Mouse (Mus musculus): ENCODE data around the gene Rbms1.
A peak's percentile ranks its signal among the peaks of the same experiment; 100 is the strongest.

The Rbms1 gene

GRCm38 (mm10) chr2:60809441-60809921, 153.5 kb downstream of the Rbms1 start:
- peak; percentile 43 for DNase-seq (ENCODE audit: low read depth, low spot score)

GRCm38 (mm10) chr2:60808822-60809221, 154.2 kb downstream of the Rbms1 start:
- no peak for DNase-seq (ENCODE audit: low read depth, low spot score)

DNA sequence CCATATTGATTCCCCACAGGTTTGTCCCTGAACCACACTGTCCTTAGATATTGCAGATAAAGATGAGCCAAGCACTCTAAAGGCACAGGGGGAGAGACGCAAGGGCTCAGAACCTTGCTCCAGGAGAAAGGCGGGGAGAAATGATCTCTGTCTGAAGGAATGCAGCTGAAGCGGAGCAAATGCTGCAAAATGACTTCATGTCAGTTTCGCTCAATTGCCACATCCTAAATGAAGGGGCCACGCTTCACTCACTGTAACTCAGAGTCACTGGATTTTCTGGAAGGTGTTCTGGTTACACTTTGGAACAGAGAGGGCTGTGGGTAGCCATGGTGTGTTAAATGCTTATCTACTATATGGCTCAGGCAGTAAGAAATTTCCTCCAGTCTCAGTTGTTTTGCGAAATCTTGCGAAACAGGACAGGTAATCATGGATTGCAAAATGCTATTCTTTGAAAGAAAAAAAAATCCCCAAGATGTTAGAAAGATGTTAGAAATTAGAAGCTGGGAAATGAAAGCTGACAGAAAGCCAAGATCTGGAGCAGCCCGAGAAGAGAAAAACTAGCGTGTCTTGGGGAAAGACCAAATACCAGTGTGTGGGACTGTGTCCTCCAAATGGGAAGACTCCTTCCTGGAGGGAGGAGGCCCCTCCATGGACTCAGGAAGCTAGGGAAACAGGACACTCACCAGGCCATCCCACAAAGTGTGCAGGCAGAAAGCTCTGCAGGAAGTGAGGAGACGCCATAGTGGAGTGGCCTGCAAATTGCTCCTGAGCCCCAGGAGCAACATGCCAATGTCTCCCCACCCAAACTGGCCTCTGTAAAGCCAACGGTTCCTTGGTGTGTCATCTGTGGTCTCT, 155.4 kb downstream of the Rbms1 start:
- DNase-seq (ENCODE audit: low read depth, low spot score) = peak; percentile 45

- DNase-seq (ENCODE audit: low read depth, low spot score) = peak; percentile 16
Measured at GRCm38 (mm10) chr2:60804763-60805162, 158.2 kb downstream of the Rbms1 start.

DNA sequence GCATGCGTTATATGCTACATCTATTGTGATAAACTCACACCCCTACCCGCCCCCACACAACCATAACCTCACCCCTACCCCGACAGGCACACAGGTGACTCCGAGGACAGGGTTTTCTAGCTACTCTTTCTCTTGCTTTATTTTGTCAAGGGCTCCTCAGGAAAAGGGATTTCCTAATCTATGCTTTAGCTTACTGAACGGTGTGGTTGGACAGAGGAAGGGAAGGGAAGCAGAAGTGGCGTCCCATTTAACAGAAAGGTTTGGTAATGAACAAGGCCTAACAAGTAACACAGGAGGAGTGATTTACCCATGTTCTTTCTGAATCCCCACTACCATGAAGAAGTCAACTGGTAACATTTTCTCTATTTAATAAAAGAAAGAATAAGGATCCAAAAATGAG, 159.6 kb downstream of the Rbms1 start:
- no peak for DNase-seq (ENCODE audit: low read depth, low spot score)

- DNase-seq (ENCODE audit: low read depth, low spot score) = no peak
Measured at GRCm38 (mm10) chr2:60802828-60803227, 160.2 kb downstream of the Rbms1 start.

DNA sequence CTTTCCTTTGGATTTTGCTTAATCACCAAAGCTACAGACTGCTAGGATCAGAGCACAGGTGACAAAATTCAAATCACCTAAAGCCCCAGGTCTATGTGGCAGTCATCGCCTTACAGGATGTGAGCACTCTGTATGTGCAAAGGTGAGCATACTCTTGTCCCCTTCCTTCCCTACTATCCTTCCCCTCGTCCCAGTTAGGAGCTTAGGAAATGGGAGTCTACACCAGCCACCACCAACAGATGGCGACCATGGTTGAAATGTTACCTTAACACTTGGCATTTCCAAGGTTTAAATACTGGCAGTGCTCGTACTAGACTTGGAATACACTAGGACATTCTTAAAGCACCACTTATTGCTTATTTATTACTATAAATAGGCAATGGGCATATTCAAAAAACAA, 160.8 kb downstream of the Rbms1 start:
- DNase-seq (ENCODE audit: low read depth, low spot score) = peak; percentile 65

- DNase-seq (ENCODE audit: low read depth, low spot score) = no peak
Measured at GRCm38 (mm10) chr2:60801571-60802155, 161.3 kb downstream of the Rbms1 start.

DNA sequence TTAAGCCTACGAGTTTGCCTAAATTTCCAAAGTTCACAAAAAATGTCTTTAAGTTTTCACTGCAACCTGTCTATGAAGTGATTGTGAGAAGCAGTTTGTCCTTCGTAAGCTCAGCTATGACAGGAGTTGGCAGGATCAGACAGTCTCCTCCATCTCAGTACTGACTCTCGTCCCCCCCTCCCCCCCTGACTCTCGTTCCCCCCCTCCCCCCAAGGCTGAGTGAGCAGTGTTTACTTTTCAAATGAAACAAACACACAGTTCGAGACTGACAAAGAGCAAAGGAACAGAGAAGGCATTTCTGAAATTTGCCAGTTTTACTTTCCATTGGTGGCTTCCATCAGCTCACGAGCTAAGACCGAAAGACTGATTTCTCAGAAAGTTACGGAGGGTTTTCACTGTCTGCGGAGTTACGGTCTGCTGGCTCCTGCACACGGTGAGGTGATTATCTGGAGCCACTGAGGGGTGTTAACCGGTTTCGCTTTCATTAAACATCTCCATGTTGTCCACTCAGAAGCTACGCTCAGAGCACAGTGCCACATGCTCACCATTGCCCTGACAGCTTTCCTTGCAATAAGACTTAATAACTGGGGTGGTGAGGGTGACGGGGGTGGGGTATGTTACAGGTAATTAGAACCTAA, 162.0 kb downstream of the Rbms1 start:
- peak; percentile 21 for DNase-seq (ENCODE audit: low read depth, low spot score)

- no peak for DNase-seq (ENCODE audit: low read depth, low spot score)
Measured at GRCm38 (mm10) chr2:60799816-60800215, 163.2 kb downstream of the Rbms1 start.

- DNase-seq (ENCODE audit: low read depth, low spot score) = no peak
Measured at GRCm38 (mm10) chr2:60798767-60799529, 164.0 kb downstream of the Rbms1 start.

- no peak for DNase-seq (ENCODE audit: low read depth, low spot score)
Measured at GRCm38 (mm10) chr2:60796969-60797669, 165.9 kb downstream of the Rbms1 start.

- DNase-seq (ENCODE audit: low read depth, low spot score) = no peak
Measured at GRCm38 (mm10) chr2:60796616-60796968, 166.4 kb downstream of the Rbms1 start.

- no peak for DNase-seq (ENCODE audit: low read depth, low spot score)
Measured at GRCm38 (mm10) chr2:60795861-60796260, 167.1 kb downstream of the Rbms1 start.

GRCm38 (mm10) chr2:60792506-60792905, 170.5 kb downstream of the Rbms1 start:
- no peak for DNase-seq (ENCODE audit: low read depth, low spot score)

DNA sequence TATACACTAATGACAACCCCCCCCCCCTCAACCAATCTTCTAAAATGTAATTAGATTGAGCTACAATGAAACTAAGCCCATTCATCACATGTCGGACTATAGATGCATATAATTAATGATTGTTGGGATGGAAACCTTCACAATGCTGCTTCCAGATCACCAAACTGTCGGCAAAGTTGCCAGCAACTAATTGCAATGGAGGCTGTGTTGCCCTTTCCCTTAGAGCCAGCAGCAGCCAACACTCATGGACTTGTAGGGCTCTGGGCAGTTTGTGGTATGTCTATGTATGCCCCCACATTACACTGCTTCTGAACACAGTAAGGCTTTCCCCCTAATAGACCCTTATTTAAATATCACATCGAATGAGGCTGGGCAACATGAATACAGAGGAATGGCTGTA, 173.9 kb downstream of the Rbms1 start:
- no peak for DNase-seq (ENCODE audit: low read depth, low spot score)

DNA sequence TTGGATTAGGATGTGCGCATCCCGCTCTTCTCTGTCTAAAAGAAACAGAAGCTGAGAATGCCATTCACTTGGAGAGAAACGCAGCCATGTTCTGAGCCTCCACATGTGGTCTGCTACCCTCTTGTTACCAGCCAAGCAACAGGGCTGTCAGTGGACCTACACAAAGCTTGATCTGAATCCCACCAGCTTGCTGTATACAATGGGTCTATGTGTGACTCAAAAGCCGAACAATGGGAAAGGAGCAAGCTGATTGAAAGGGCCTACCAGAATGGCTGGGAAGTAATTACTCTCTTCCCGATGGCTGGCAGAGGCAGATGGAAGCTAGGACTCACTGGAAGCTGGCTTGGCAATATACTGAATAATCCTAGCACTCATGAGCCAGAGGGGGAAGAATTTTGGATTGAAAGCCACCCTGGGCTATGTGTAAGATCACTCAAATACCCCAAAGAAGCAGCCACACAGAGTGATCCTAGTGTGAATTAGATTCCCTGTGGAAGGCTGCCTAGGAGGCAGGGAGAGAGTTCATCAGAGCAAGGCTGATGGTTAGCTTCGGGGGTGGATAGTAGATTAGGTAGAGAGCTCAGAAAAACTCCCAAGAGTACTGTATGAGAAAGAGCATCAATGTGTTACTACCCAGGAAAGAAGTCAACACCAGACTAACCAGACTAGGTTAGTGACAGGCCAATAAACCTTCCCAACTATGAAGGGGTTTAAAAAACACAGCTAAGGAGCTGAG, 174.7 kb downstream of the Rbms1 start:
- DNase-seq (ENCODE audit: low read depth, low spot score) = no peak

- no peak for DNase-seq (ENCODE audit: low read depth, low spot score)
Measured at GRCm38 (mm10) chr2:60787088-60787487, 175.9 kb downstream of the Rbms1 start.

GRCm38 (mm10) chr2:60786289-60786688, 176.7 kb downstream of the Rbms1 start:
- DNase-seq (ENCODE audit: low read depth, low spot score) = no peak

- DNase-seq (ENCODE audit: low read depth, low spot score) = peak; percentile 49
Measured at GRCm38 (mm10) chr2:60774501-60774900, 188.5 kb downstream of the Rbms1 start.

- no peak for DNase-seq (ENCODE audit: low read depth, low spot score)
Measured at GRCm38 (mm10) chr2:60773592-60773991, 189.4 kb downstream of the Rbms1 start.

Measured in R1 (cell line).